Mouse (Mus musculus) spleen, postnatal 10 days (tissue): Measurements from ENCODE around the gene Lrch3.
"Not testable (repeated sequence)": the region's sequence is repeated elsewhere in the genome, so short reads cannot be mapped to it uniquely, and the experiment has no call there.

Experiments used
- DNase-seq, 2 experiments: peaks; one replicate each; pipeline ENCODE4 v3.0.0; 2021 to 2022; ENCODE audit warnings: low spot score in 2 of 2

Lrch3 gene

GRCm38 (mm10) chr16:32913212-32913611 lies 688 bp upstream of the Lrch3 start:
- no peak for DNase-seq

GRCm38 (mm10) chr16:32915292-32916068 lies 1.6 kb downstream of the Lrch3 start:
- DNase-seq = no peak

GRCm38 (mm10) chr16:32926629-32927028 lies 12.7 kb downstream of the Lrch3 start:
- not testable (repeated sequence) for DNase-seq

GRCm38 (mm10) chr16:32927044-32927443 lies 13.1 kb downstream of the Lrch3 start:
- no peak for DNase-seq

GRCm38 (mm10) chr16:32929918-32930317 lies 16.0 kb downstream of the Lrch3 start:
- DNase-seq = no peak

- no peak for DNase-seq
Measured at GRCm38 (mm10) chr16:32934470-32934869, 20.6 kb downstream of the Lrch3 start.

- DNase-seq = no peak
Measured at GRCm38 (mm10) chr16:32935088-32935487, 21.2 kb downstream of the Lrch3 start.

GRCm38 (mm10) chr16:32937358-32937757 lies 23.5 kb downstream of the Lrch3 start:
- DNase-seq = no peak

- DNase-seq = peak in 1 of 2 experiments; percentile 26
Measured at GRCm38 (mm10) chr16:32939301-32939700, 25.4 kb downstream of the Lrch3 start.

GRCm38 (mm10) chr16:32939716-32940115 lies 25.8 kb downstream of the Lrch3 start:
- not testable (repeated sequence) for DNase-seq

- not testable (repeated sequence) for DNase-seq
Measured at GRCm38 (mm10) chr16:32941226-32941625, 27.3 kb downstream of the Lrch3 start.

- DNase-seq = no peak
Measured at GRCm38 (mm10) chr16:32942694-32943093, 28.8 kb downstream of the Lrch3 start.

- no peak for DNase-seq
Measured at GRCm38 (mm10) chr16:32945379-32945778, 31.5 kb downstream of the Lrch3 start.

- DNase-seq = no peak
Measured at GRCm38 (mm10) chr16:32948016-32948415, 34.1 kb downstream of the Lrch3 start.

GRCm38 (mm10) chr16:32948656-32949055 lies 34.8 kb downstream of the Lrch3 start:
- no peak for DNase-seq

GRCm38 (mm10) chr16:32949281-32949680 lies 35.4 kb downstream of the Lrch3 start:
- DNase-seq = no peak

GRCm38 (mm10) chr16:32951074-32951473 lies 37.2 kb downstream of the Lrch3 start:
- DNase-seq = peak in 1 of 2 experiments; percentile 43

- DNase-seq = no peak
Measured at GRCm38 (mm10) chr16:32953806-32954205, 39.9 kb downstream of the Lrch3 start.

- no peak for DNase-seq
Measured at GRCm38 (mm10) chr16:32954304-32954703, 40.4 kb downstream of the Lrch3 start.

GRCm38 (mm10) chr16:32956889-32957288 lies 43.0 kb downstream of the Lrch3 start:
- no peak for DNase-seq

- DNase-seq = peak in 1 of 2 experiments; percentile 35
Measured at GRCm38 (mm10) chr16:32972535-32972934, 58.6 kb downstream of the Lrch3 start.

GRCm38 (mm10) chr16:32973047-32973446 lies 59.1 kb downstream of the Lrch3 start:
- no peak for DNase-seq

GRCm38 (mm10) chr16:32980227-32980626 lies 66.3 kb downstream of the Lrch3 start:
- no peak for DNase-seq

- DNase-seq = no peak
Measured at GRCm38 (mm10) chr16:32981405-32981804, 67.5 kb downstream of the Lrch3 start.
